Comparison of ENCODE assay signal across 30 mouse cellular contexts in the genomic region with DNA sequence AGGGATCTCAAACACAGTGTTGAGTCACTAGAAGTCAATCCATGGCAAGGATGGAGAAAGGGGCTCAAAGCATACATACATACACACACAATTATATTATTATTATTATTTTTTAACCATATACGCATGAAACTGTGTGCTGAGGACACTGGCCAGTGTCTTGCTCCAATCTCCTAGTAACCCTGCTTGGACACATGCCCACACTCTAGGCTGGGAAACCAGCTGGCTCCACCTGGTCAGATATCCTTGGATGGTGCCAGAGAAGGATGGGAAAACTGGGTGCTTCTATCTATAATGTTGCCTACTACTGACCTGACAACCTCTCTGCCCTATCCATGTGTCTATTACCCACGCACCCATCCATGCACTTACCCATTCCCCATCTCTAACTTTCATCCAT. TPM values are rescaled to one million over a fixed set of nuclear protein-coding genes. Genes with fewer than 3 reads are reported as not detected.
DNase-seq lines count a peak whose midpoint lies in the region; TF ChIP-seq lines count a peak whose summit lies in the region.
"Had no signal": no experiment of that assay in that cellular context is flagged by ENCODE, and none has a peak within 500 bp of the region (broad histone marks: within the 10 kb centered on the region; RNA-seq: fewer than 3 reads in every experiment).

No protein-coding gene starts in this region.

- WGBS in heart, adult 2 months: 80% methylated on average over 2 of the region's 2 CpGs

- peak; percentile 34 for DNase-seq in cerebellum, adult 9-11 months
- no peak for DNase-seq in cerebellum, adult 8-10 months
- peak; percentile 92 for DNase-seq in heart, adult 11 months
- no peak for DNase-seq in heart, adult 2 months
- peak; percentile 41 for DNase-seq in kidney, postnatal 10 days
- DNase-seq in kidney, adult 9 months: no peak
- DNase-seq: adrenal gland, postnatal 10 days; gastrocnemius, adult 2 months; gastrocnemius, postnatal 36 days; kidney, adult 2 months; layer of hippocampus, postnatal 36 days; left cerebral cortex, postnatal 4 days; liver, postnatal 0 days; right cerebral cortex, adult 18-20 months; spleen, adult 18-20 months; thymus, adult 2 months; thymus, postnatal 36 days had no signal

- no peaks in the 10 kb centered on the region for H3K27me3 ChIP-seq in heart, adult 2 months (ENCODE audit: control insufficient read depth, insufficient read depth, low read length)
- H3K27me3 ChIP-seq: embryonic facial prominence, embryonic 15.5 days; heart, embryonic 12.5 days; hindbrain, embryonic 12.5 days; intestine, embryonic 15.5 days; liver, embryonic 12.5 days; megakaryocyte, embryonic 14.5 days; midbrain, embryonic 12.5 days; neural tube, embryonic 12.5 days; Patski had no signal

- intact Hi-C loops in heart, adult 2 months (cut with DNase I): no loop called here

- peaks cover 9% of the 10 kb centered on the region for H3K4me1 ChIP-seq in heart, adult 2 months (ENCODE audit: control insufficient read depth, insufficient read depth, low read length)
- H3K4me1 ChIP-seq: embryonic facial prominence, embryonic 10.5 days; embryonic facial prominence, embryonic 15.5 days; intestine, embryonic 15.5 days; liver, embryonic 12.5 days had no signal

- no peak overlapping the region for H3K4me3 ChIP-seq in heart, adult 2 months
- H3K4me3 ChIP-seq: embryonic facial prominence, embryonic 10.5 days; embryonic facial prominence, embryonic 15.5 days; gastrocnemius, adult 2 months; heart, embryonic 12.5 days; hindbrain, embryonic 12.5 days; intestine, embryonic 15.5 days; liver, embryonic 12.5 days; megakaryocyte, embryonic 14.5 days; midbrain, embryonic 12.5 days; myocyte; neural tube, embryonic 12.5 days had no signal

- no peak for TF ChIP-seq EP300 in heart, adult 2 months (IDR thresholded peaks at IDR 0.05; ENCODE audit: insufficient read depth, low read depth, low read length)

- no peaks in the 10 kb centered on the region for H3K79me2 ChIP-seq in heart, adult 2 months (replicated peaks; ENCODE audit: control insufficient read depth, insufficient read depth, low read length)

- TF ChIP-seq POLR2A in heart, adult 2 months (IDR thresholded peaks at IDR 0.05; ENCODE audit: insufficient read depth, low read depth, low read length): no peak

- no peaks in the 10 kb centered on the region for H3K36me3 ChIP-seq in heart, adult 2 months (ENCODE audit: control insufficient read depth, insufficient read depth, low read length)

- TF ChIP-seq CTCF in heart, adult 2 months (IDR thresholded peaks at IDR 0.05): no peak

- no peak overlapping the region for H3K9ac ChIP-seq in heart, adult 2 months (ENCODE audit: low read depth, low read length)
- H3K9ac ChIP-seq: embryonic facial prominence, embryonic 15.5 days; heart, embryonic 12.5 days; hindbrain, embryonic 12.5 days; intestine, embryonic 15.5 days; liver, embryonic 12.5 days; liver, postnatal 0 days; midbrain, embryonic 12.5 days; neural tube, embryonic 12.5 days had no signal

- no peak overlapping the region for H3K27ac ChIP-seq in heart, adult 2 months
- H3K27ac ChIP-seq: embryonic facial prominence, embryonic 10.5 days; gastrocnemius, adult 2 months; intestine, embryonic 15.5 days; kidney, postnatal 0 days; liver, embryonic 12.5 days; neural tube, embryonic 12.5 days had no signal

RNA-seq across cellular contexts. Expression of gene Sh2b2, which starts 45.2 kb away (rescaled TPM):
- total RNA-seq in heart, adult 2 months (2021): under 1 TPM; 0.55 to 0.80 TPM
- polyA plus RNA-seq in heart, adult 2 months (2012; rRNA removed): 2.2 and 6.7 TPM in 2 replicates
- total RNA-seq: MEL had no signal

Comparison
In these comparisons a context has a peak if more than half of its experiments do, and no peak if none do; other contexts are left out.
1. DNase-seq: peak in cerebellum, adult 9-11 months (single experiment), heart, adult 11 months (single experiment) and kidney, postnatal 10 days (single experiment); none in cerebellum, adult 8-10 months (single experiment), heart, adult 2 months (0 of 2) and kidney, adult 9 months (single experiment).